Mouse (Mus musculus): ENCODE measurements around the gene Dyrk1b.

Gene Dyrk1b

GRCm38 (mm10) chr7:28181376-28181775 is 2.1 kb downstream of the Dyrk1b start:
- POLR2A ChIA-PET, result interaction anchor here in 3 of 4 experiments (0.5 to 5.9 kb wide), 6 partner anchors 11 to 699 kb away, joined by 3 to 61 read pairs (median 22); partner anchors contain the start of gene Fbl (in 2 of the 3)
- CTCF ChIA-PET, result no interaction called here

- POLR2A ChIA-PET, result interaction anchor here in 2 of 4 experiments (0.7 to 5.9 kb wide), 4 partner anchors 13 to 198 kb away, joined by 3 to 61 read pairs (median 10); partner anchors contain the start of genes Fbl (in 1 of the 2) and Zfp36 (in 1 of the 2)
- CTCF ChIA-PET, result no interaction called here
Measured at GRCm38 (mm10) chr7:28182320-28182719, 3.1 kb downstream of the Dyrk1b start.

DNA sequence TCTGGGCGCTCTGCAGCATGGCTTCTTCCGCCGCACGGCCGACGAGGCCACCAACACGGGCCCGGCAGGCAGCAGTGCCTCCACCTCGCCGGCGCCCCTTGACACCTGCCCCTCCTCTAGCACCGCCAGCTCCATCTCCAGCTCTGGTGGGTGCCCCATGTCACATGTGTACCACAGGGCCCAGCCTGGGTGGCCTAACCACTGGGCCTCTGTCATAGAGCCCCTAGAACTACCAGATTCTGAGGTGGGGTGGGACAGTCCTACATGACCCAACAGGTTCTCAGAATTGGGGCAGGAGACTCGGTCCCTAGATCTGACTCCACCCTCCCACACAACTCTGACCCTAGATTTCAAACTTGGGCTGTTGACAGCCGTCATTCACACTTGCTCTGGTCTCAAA is 6.6 kb downstream of the Dyrk1b start:
- ChIA-PET POLR2A (interaction anchor here in 2 of 4 experiments (1.0 to 1.6 kb wide), 5 partner anchors 9 to 136 kb away, joined by 3 to 8 read pairs (median 4); partner anchors contain the start of genes Fbl (in 1 of the 2) and Psmc4 (in 1 of the 2)), CTCF (interaction anchor here in 2 of 4 experiments (1.0 to 1.1 kb wide), 2 partner anchors 38 to 113 kb away, joined by 3 read pairs; no protein-coding TSS in a partner anchor)

GRCm38 (mm10) chr7:28186631-28187030 is 7.4 kb downstream of the Dyrk1b start:
- POLR2A ChIA-PET, result interaction anchor here in 1 of 4 experiments (1.0 to 1.6 kb wide), 4 partner anchors 9 to 137 kb away, joined by 3 to 8 read pairs (median 4); partner anchors contain the start of genes Fbl and Psmc4
- CTCF ChIA-PET, result no interaction called here

DNA sequence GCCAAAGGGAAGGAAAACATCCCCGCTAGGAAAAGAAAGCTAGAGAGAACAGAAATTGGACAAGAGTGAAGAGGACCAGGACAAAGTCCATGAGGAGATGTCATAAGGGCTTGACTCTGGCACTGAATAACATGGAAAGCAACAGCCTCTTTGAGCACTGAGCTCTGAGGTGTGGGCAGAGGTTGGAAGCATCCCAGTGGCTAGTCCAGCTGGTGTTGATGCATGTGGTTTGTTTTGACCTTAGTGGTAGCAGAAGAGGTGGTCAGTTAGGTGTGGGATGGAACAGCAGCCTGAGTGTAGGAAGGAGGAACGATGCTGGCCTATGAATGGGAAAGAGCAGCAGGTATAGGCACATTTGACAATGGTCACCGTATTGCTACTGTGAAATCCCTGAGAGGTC is 12.2 kb downstream of the Dyrk1b start:
- CTCF ChIA-PET, result no interaction called here
- POLR2A ChIA-PET, result interaction anchor here (0.6 to 6.0 kb wide), 8 partner anchors 12 to 165 kb away, joined by 3 to 38 read pairs (median 4); partner anchors contain the start of genes Dyrk1b (in 2 of the 4) and Fbl (in 1 of the 4)

GRCm38 (mm10) chr7:28191903-28192302 is 12.6 kb downstream of the Dyrk1b start:
- ChIA-PET POLR2A (interaction anchor here (0.6 to 6.0 kb wide), 8 partner anchors 11 to 165 kb away, joined by 3 to 38 read pairs (median 4); partner anchors contain the start of genes Dyrk1b (in 2 of the 4) and Fbl (in 1 of the 4)), CTCF (no interaction called here)

- ChIA-PET POLR2A (interaction anchor here in 3 of 4 experiments (0.5 to 6.0 kb wide), 29 partner anchors 8 to 1717 kb away, joined by 3 to 38 read pairs (median 3); partner anchors contain the start of genes Dyrk1b (in 3 of the 3), Med29 (in 2 of the 3), Paf1 (in 2 of the 3) and Rps16 (in 2 of the 3)), CTCF (interaction anchor here (0.5 to 1.7 kb wide), 8 partner anchors 13 to 836 kb away, joined by 3 to 8 read pairs (median 4); no protein-coding TSS in a partner anchor)
Measured at GRCm38 (mm10) chr7:28195414-28196098, 16.3 kb downstream of the Dyrk1b start.

DNA sequence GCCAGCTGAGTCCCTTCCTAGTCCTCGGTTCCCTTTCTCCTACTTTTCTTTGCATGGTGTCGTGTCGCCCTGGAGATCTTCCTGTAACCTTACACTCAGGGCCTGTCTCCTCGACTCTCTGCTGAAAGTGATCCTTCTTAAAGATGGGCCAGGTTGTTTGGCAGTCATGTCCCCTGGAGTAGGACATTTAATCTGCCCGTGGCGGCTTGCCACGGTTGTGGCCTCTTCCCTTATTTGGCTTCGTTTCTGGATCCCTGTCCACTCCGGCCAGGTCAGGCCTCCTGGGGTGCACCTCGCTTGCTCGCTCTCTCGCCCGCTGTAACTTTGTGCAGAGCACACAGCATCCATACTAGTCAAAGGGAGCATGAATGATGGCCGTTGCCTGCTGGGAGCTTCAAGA is 17.3 kb downstream of the Dyrk1b start:
- CTCF ChIA-PET, result interaction anchor here in 2 of 4 experiments (0.6 kb wide), 2 partner anchors 50 to 808 kb away, joined by 3 read pairs; no protein-coding TSS in a partner anchor
- POLR2A ChIA-PET, result interaction anchor here in 3 of 4 experiments (1.0 to 6.0 kb wide), 9 partner anchors 10 to 154 kb away, joined by 3 to 38 read pairs (median 9); partner anchors contain the start of genes Dyrk1b (in 2 of the 3), Rps16 (in 2 of the 3) and Fbl (in 1 of the 3)

DNA sequence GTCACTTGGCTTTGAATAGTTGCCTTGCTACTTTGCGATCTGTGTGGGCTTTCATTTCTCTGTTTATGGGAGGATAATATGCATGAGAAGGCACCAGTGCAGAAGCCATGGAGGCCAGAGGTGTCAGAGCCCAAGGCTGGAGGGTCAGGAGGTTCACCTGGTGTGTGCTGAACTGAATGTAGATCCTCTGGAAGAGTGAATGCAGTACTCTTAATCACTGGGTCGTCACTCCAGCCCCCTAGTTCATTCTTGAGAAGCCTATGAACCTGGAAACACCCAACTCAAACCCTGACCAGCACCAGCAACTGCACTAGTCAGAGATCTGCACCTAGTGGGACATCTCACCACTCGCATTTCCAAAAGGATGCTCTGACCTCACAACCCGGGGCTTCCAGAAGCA is 19.8 kb downstream of the Dyrk1b start:
- ChIA-PET CTCF (no interaction called here), POLR2A (no interaction called here)

- ChIA-PET POLR2A (interaction anchor here (0.6 to 1.7 kb wide), 12 partner anchors 8 to 1246 kb away, joined by 3 to 8 read pairs (median 3); partner anchors contain the start of genes Dyrk1b (in 1 of the 4), Rps16 (in 1 of the 4) and Zfp607b (in 1 of the 4)), CTCF (interaction anchor here (0.6 to 1.6 kb wide), 19 partner anchors 10 to 1830 kb away, joined by 3 to 16 read pairs (median 4); partner anchors contain the start of gene Selenov (in 1 of the 4))
Measured at GRCm38 (mm10) chr7:28203207-28204108, 24.2 kb downstream of the Dyrk1b start.

GRCm38 (mm10) chr7:28206044-28206600 is 26.9 kb downstream of the Dyrk1b start:
- POLR2A ChIA-PET, result interaction anchor here in 1 of 4 experiments (1.0 kb wide), 1 partner anchor 54 kb away, joined by 3 read pairs; no protein-coding TSS in a partner anchor
- CTCF ChIA-PET, result interaction anchor here in 2 of 4 experiments (0.7 to 1.2 kb wide), 2 partner anchors 49 to 58 kb away, joined by 3 read pairs; no protein-coding TSS in a partner anchor

GRCm38 (mm10) chr7:28208396-28208987 is 29.2 kb downstream of the Dyrk1b start:
- ChIA-PET POLR2A (interaction anchor here in 1 of 4 experiments (0.6 to 0.9 kb wide), 2 partner anchors 519 to 648 kb away, joined by 3 read pairs; partner anchors contain the start of gene Zfp607b), CTCF (interaction anchor here in 1 of 4 experiments (1.7 kb wide), 1 partner anchor 13 kb away, joined by 4 read pairs; no protein-coding TSS in a partner anchor)

DNA sequence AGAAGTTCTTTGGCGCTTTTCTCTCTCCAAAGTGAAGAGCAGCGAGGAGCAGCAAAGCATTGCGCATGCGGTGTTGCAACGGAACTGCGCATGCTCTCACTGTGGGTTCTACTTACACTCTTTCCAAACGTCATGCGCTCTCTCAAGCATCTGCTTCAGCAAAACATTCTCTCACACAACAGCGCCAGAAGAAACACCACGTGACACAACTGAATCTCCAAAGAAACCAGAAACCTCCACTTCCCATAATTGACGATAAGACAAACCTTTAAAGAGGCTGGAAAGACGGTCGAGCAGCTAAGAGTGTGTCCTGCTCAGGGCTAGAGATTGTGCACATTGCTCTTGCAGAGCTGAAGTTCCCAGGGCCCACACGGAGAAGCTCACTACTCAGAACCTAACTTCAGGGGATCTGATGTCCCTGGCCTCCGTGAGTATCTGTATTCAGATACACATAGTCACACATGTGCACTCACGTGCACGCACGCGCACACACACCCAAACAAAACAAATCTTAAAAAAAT is 29.8 kb downstream of the Dyrk1b start:
- POLR2A ChIA-PET, result interaction anchor here in 1 of 4 experiments (0.6 to 0.9 kb wide), 2 partner anchors 520 to 649 kb away, joined by 3 read pairs; partner anchors contain the start of gene Zfp607b
- CTCF ChIA-PET, result interaction anchor here in 2 of 4 experiments (0.5 to 1.7 kb wide), 2 partner anchors 14 to 70 kb away, joined by 4 to 5 read pairs; no protein-coding TSS in a partner anchor

GRCm38 (mm10) chr7:28210731-28211130 is 31.5 kb downstream of the Dyrk1b start:
- POLR2A ChIA-PET, result interaction anchor here in 2 of 4 experiments (0.9 to 1.3 kb wide), 2 partner anchors 31 to 57 kb away, joined by 3 read pairs; partner anchors contain the start of genes Dyrk1b (in 1 of the 2) and Eid2 (in 1 of the 2)
- CTCF ChIA-PET, result interaction anchor here (0.6 to 1.6 kb wide), 6 partner anchors 45 to 175 kb away, joined by 3 to 4 read pairs (median 4); no protein-coding TSS in a partner anchor

GRCm38 (mm10) chr7:28214142-28214541 is 34.9 kb downstream of the Dyrk1b start:
- ChIA-PET POLR2A (interaction anchor here in 2 of 4 experiments (1.1 to 1.2 kb wide), 2 partner anchors 41 to 136 kb away, joined by 3 to 7 read pairs; partner anchors contain the start of gene Rps16 (in 1 of the 2)), CTCF (interaction anchor here in 2 of 4 experiments (0.6 to 1.4 kb wide), 4 partner anchors 11 to 740 kb away, joined by 3 to 6 read pairs (median 4); no protein-coding TSS in a partner anchor)

GRCm38 (mm10) chr7:28215950-28216349 is 36.7 kb downstream of the Dyrk1b start:
- CTCF ChIA-PET, result interaction anchor here in 1 of 4 experiments (0.7 kb wide), 1 partner anchor 500 kb away, joined by 6 read pairs; no protein-coding TSS in a partner anchor
- POLR2A ChIA-PET, result interaction anchor here in 1 of 4 experiments (1.0 kb wide), 1 partner anchor 40 kb away, joined by 3 read pairs; no protein-coding TSS in a partner anchor

All from embryonic stem cell, embryonic (primary cell).